Mouse (Mus musculus): ENCODE data around the gene Apol7a. TPM values are rescaled to one million over a fixed set of nuclear protein-coding genes. Genes with fewer than 3 reads are reported as not detected.

The Apol7a gene
- polyA plus RNA-seq, 1 experiment from 2014 or later = 0.15 TPM

DNA sequence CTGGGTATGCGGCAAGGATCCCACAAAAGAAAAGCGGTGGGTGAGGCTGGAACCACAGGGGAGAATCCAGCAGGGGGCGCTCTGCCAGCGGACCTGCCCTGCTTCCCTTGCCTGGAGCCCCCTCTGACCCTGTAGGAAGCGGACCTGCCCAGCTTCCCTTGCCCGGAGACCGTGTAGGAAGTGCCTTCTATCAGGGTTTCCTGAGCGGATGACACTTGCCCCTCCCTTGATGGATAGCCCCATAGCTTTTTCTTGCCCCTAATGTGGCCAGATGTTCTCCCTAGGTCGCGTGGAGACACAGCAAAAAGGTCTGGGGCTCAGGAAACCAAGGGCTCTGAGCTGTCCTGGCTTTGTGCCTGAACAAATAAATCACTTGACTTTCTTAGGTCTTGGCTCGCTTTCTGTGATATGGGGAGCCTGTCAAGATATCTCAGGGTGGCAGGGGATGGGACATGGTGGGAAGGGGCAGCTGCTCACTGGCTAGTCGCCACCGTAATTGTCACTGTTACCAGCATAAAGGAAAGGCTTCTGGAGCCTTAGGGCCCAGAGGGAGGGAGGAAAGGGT lies 55.3 kb downstream of the Apol7a start:
- peak overlapping the region; percentile 64 for H3K4me2 ChIP-seq
- H3K9me3 ChIP-seq (replicated peaks) = no peaks in the 10 kb centered on the region
- WGBS = 3% methylated on average over 13 of the region's 13 CpGs
- no peaks in the 10 kb centered on the region for H3K27me3 ChIP-seq
- no peaks in the 10 kb centered on the region for H3K36me3 ChIP-seq
- H3K4me3 ChIP-seq = peak overlapping the region; percentile 35
- H3K27ac ChIP-seq = peak overlapping the region; percentile 86
- peak; percentile 87 for ATAC-seq (replicated peaks; ENCODE audit: insufficient number of reproducible peaks, insufficient read depth, low FRiP score, low read depth)
- H3K4me1 ChIP-seq (replicated peaks) = peaks cover 29% of the 10 kb centered on the region
- peak overlapping the region; percentile 47 for H3K9ac ChIP-seq

DNA sequence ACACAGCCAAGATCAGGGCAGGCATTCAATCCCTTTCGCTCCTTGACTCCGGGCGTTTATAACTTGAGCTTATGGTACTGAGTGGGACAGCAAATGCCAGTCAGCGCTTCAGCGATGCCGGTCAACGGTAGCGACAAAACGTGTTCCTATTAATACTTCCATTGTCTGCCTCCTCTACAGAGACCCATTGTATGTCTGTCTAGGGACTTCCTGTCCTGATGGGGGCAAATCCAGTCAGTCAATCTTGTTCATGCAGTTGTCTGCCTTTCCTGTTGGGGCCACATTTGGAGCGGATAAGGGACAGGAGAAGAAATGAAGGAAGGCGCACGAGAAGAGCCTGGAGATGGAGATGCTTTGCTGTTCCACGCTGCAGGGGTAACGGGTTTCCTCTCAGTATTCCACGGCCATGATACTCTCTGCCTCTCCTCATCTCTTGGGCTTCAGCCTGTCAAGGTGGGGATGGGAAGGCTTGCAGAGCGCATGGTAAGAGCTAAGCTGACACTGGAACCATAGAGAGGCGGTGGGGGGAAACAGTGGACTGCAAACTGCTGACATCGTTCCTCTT lies 55.9 kb downstream of the Apol7a start:
- no peaks in the 10 kb centered on the region for H3K9me3 ChIP-seq (replicated peaks)
- WGBS = 18% methylated on average over 18 of the region's 18 CpGs
- peak overlapping the region; percentile 64 for H3K4me2 ChIP-seq
- peak overlapping the region; percentile 86 for H3K27ac ChIP-seq
- peak overlapping the region; percentile 47 for H3K9ac ChIP-seq
- peaks cover 29% of the 10 kb centered on the region for H3K4me1 ChIP-seq (replicated peaks)
- H3K4me3 ChIP-seq = peak overlapping the region; percentile 35
- ATAC-seq (replicated peaks; ENCODE audit: insufficient number of reproducible peaks, insufficient read depth, low FRiP score, low read depth) = peak; percentile 4; the same call in 1 of the 2 replicates
- H3K27me3 ChIP-seq = no peaks in the 10 kb centered on the region
- no peaks in the 10 kb centered on the region for H3K36me3 ChIP-seq

- peaks cover 32% of the 10 kb centered on the region for H3K4me1 ChIP-seq (replicated peaks)
- no peaks in the 10 kb centered on the region for H3K9me3 ChIP-seq (replicated peaks)
- WGBS = 86% methylated on average over 6 of the region's 6 CpGs
- no peak overlapping the region for H3K27ac ChIP-seq
- no peaks in the 10 kb centered on the region for H3K36me3 ChIP-seq
- H3K27me3 ChIP-seq = no peaks in the 10 kb centered on the region
- H3K4me3 ChIP-seq = no peak overlapping the region
- ATAC-seq (replicated peaks; ENCODE audit: insufficient number of reproducible peaks, insufficient read depth, low FRiP score, low read depth) = no peak
- H3K4me2 ChIP-seq = no peak overlapping the region
- H3K9ac ChIP-seq = no peak overlapping the region
Measured at GRCm38 (mm10) chr15:77342005-77342404, 56.9 kb downstream of the Apol7a start.

DNA sequence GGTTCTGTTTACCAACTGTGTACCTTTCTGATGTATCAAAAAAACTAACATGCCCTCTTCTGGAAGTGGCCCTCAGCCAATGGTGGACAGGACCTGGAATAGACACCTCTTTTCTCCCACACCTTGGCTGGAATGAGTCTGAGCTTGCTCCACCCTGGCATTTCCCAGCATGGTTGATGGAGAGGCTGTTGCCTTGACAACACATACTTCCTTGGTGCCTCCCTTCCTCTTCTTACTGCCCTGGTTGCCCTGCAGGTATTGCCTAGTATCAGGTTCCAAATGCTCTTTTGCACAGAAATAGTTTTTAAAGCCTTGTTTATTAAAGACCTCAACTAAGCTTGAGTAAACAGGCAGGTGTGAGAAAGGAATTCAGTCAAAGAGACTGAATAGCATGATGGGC lies 58.3 kb downstream of the Apol7a start:
- no peak for ATAC-seq (replicated peaks; ENCODE audit: insufficient number of reproducible peaks, insufficient read depth, low FRiP score, low read depth)
- peaks cover 43% of the 10 kb centered on the region for H3K4me1 ChIP-seq (replicated peaks)
- no peaks in the 10 kb centered on the region for H3K36me3 ChIP-seq
- no peak overlapping the region for H3K27ac ChIP-seq
- no peak overlapping the region for H3K4me3 ChIP-seq
- no peak overlapping the region for H3K9ac ChIP-seq
- no peaks in the 10 kb centered on the region for H3K9me3 ChIP-seq (replicated peaks)
- H3K27me3 ChIP-seq = no peaks in the 10 kb centered on the region
- no peak overlapping the region for H3K4me2 ChIP-seq

- WGBS = 67% methylated on average over 8 of the region's 8 CpGs
- Histone ChIP-seq H3K9ac (no peak overlapping the region), H3K9me3 (replicated peaks) (no peaks in the 10 kb centered on the region), H3K4me3 (no peak overlapping the region), H3K27ac (no peak overlapping the region), H3K36me3 (no peaks in the 10 kb centered on the region), H3K4me1 (replicated peaks) (peaks cover 33% of the 10 kb centered on the region), H3K27me3 (no peaks in the 10 kb centered on the region), H3K4me2 (no peak overlapping the region)
- no peak for ATAC-seq (replicated peaks; ENCODE audit: insufficient number of reproducible peaks, insufficient read depth, low FRiP score, low read depth)
Measured at GRCm38 (mm10) chr15:77338924-77339429, 59.9 kb downstream of the Apol7a start.

DNA sequence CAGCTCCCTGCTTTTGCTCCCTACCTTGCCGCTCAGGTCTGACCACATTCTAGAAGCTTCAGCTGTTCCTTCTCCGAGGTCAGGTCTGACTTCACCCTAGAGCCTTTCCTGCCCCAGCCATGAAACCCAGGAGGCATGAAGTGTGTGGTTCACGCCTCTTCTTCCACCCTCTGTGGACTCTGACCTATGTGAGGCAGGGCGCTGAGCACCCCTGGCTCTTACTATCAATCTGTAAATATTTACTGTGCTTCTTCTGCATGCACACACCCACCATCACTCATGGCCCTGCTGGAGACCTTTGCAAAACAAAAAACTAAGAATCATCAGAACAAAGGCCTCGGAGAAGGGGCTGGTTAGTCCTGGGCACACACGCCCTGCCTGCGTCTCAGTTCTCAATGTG lies 60.5 kb downstream of the Apol7a start:
- WGBS = 79% methylated on average over 7 of the region's 7 CpGs
- Histone ChIP-seq H3K9ac (no peak overlapping the region), H3K4me2 (no peak overlapping the region), H3K4me1 (replicated peaks) (peaks cover 28% of the 10 kb centered on the region), H3K27me3 (no peaks in the 10 kb centered on the region), H3K9me3 (replicated peaks) (no peaks in the 10 kb centered on the region), H3K36me3 (no peaks in the 10 kb centered on the region), H3K27ac (no peak overlapping the region), H3K4me3 (no peak overlapping the region)
- ATAC-seq (replicated peaks; ENCODE audit: insufficient number of reproducible peaks, insufficient read depth, low FRiP score, low read depth) = no peak

Other genes with a start within 250 kb of the Apol7a start
- gene Rbfox2, start 92.1 kb downstream of the Apol7a start, polyA plus RNA-seq (2015; fragmentation: Nextera tagmentation; extraction: Ambion mirVana) = 54.6 and 61.2 TPM in 2 replicates
- 0.53 and 0.79 TPM in 2 replicates for gene Apol9a, start 12.0 kb upstream of the Apol7a start, polyA plus RNA-seq (2015; fragmentation: Nextera tagmentation; extraction: Ambion mirVana)
- gene Apol7b, start 48.4 kb upstream of the Apol7a start, polyA plus RNA-seq (2015; fragmentation: Nextera tagmentation; extraction: Ambion mirVana) = 0.30 TPM in 1 of 2 replicates, not detected in the other
- not detected in 2 replicates for gene Apol10a, start 77.9 kb upstream of the Apol7a start, polyA plus RNA-seq (2015; fragmentation: Nextera tagmentation; extraction: Ambion mirVana)
- not detected in 2 replicates for gene Apol11a, start 109.2 kb upstream of the Apol7a start, polyA plus RNA-seq (2015; fragmentation: Nextera tagmentation; extraction: Ambion mirVana)
- 0.15 TPM in 1 of 2 replicates, not detected in the other for gene Apol7c, start 134.2 kb upstream of the Apol7a start, polyA plus RNA-seq (2015; fragmentation: Nextera tagmentation; extraction: Ambion mirVana)
- not detected in 2 replicates for gene 1700025B11Rik, start 162.8 kb upstream of the Apol7a start, polyA plus RNA-seq (2015; fragmentation: Nextera tagmentation; extraction: Ambion mirVana)
- 0.06 and 0.08 TPM in 2 replicates for gene Apol10b, start 197.0 kb upstream of the Apol7a start, polyA plus RNA-seq (2015; fragmentation: Nextera tagmentation; extraction: Ambion mirVana)
- gene Gm36245, start 200.1 kb upstream of the Apol7a start, polyA plus RNA-seq (2015; fragmentation: Nextera tagmentation; extraction: Ambion mirVana) = not detected in 2 replicates
- gene Apol11b, start 244.2 kb upstream of the Apol7a start, polyA plus RNA-seq (2015; fragmentation: Nextera tagmentation; extraction: Ambion mirVana) = 0.40 and 0.66 TPM in 2 replicates